Comparison of ENCODE assay signal across 26 mouse cellular contexts in genomic region chr5:118247378-118247777, GRCm38 (mm10). TPM values are rescaled to one million over a fixed set of nuclear protein-coding genes. Genes with fewer than 3 reads are reported as not detected.
DNase-seq lines count a peak whose midpoint lies in the region; ATAC-seq and TF ChIP-seq lines count a peak whose summit lies in the region.
"Had no signal": no experiment of that assay in that cellular context is flagged by ENCODE, and none has a peak within 500 bp of the region (broad histone marks: within the 10 kb centered on the region; RNA-seq: fewer than 3 reads in every experiment).

No protein-coding gene starts in this region.

- H3K4me1 ChIP-seq in liver, adult 2 months (ENCODE audit: control insufficient read depth, insufficient read depth, low read length), result peaks cover 11% of the 10 kb centered on the region
- H3K4me1 ChIP-seq in liver, embryonic 11.5 days (replicated peaks; ENCODE audit: control insufficient read depth, insufficient read depth, low read length), result peaks cover 11% of the 10 kb centered on the region; the same call in 1 of the 2 replicates
- peaks cover 34% of the 10 kb centered on the region for H3K4me1 ChIP-seq in embryonic facial prominence, embryonic 10.5 days
- H3K4me1 ChIP-seq in neural tube, embryonic 13.5 days (replicated peaks), result peaks cover 30% of the 10 kb centered on the region

- no peak overlapping the region for H3K4me2 ChIP-seq in liver, embryonic 11.5 days
- peak overlapping the region; percentile 96; the same call in 1 of the 2 replicates for H3K4me2 ChIP-seq in neural tube, embryonic 13.5 days
- H3K4me2 ChIP-seq: heart, embryonic 13.5 days; liver, embryonic 13.5 days had no signal

- 47% methylated on average over 8 of the region's 8 CpGs for WGBS in liver, adult 2 months
- WGBS in liver, embryonic 11.5 days, result 79% methylated on average over 8 of the region's 8 CpGs
- WGBS in embryonic facial prominence, embryonic 10.5 days, result 58% methylated on average over 8 of the region's 8 CpGs
- 82% methylated on average over 8 of the region's 8 CpGs for WGBS in neural tube, embryonic 13.5 days

- no peak for TF ChIP-seq CTCF in liver, adult 2 months (IDR thresholded peaks at IDR 0.05; ENCODE audit: low read depth, low read length)

- H3K27me3 ChIP-seq in liver, adult 2 months (ENCODE audit: control insufficient read depth, insufficient read depth, low read length), result no peaks in the 10 kb centered on the region
- H3K27me3 ChIP-seq in liver, embryonic 11.5 days (replicated peaks; ENCODE audit: control insufficient read depth, insufficient read depth, low read length), result no peaks in the 10 kb centered on the region
- H3K27me3 ChIP-seq in embryonic facial prominence, embryonic 10.5 days (replicated peaks; ENCODE audit: low read depth, poor library complexity, severe bottlenecking), result no peaks in the 10 kb centered on the region
- H3K27me3 ChIP-seq in neural tube, embryonic 13.5 days, result no peaks in the 10 kb centered on the region
- H3K27me3 ChIP-seq: heart, embryonic 13.5 days; liver, embryonic 13.5 days; Patski had no signal

- no peak for TF ChIP-seq POLR2A in liver, adult 2 months (IDR thresholded peaks at IDR 0.05; ENCODE audit: extremely low read depth, insufficient read depth, low read length)

- no peak overlapping the region for H3K27ac ChIP-seq in liver, adult 2 months (replicated peaks; ENCODE audit: insufficient read depth, low read depth, low read length)
- no peak overlapping the region for H3K27ac ChIP-seq in liver, embryonic 11.5 days (ENCODE audit: low read depth, low read length)
- H3K27ac ChIP-seq in embryonic facial prominence, embryonic 10.5 days (replicated peaks), result no peak overlapping the region
- no peak overlapping the region for H3K27ac ChIP-seq in neural tube, embryonic 13.5 days (replicated peaks)
- H3K27ac ChIP-seq: heart, embryonic 13.5 days; liver, embryonic 13.5 days had no signal

- H3K79me2 ChIP-seq in liver, adult 2 months (ENCODE audit: control insufficient read depth, insufficient read depth, low read length), result peaks cover 2% of the 10 kb centered on the region; the same call in 1 of the 2 replicates

- H3K36me3 ChIP-seq in liver, adult 2 months (ENCODE audit: control insufficient read depth, insufficient read depth, low read length), result no peaks in the 10 kb centered on the region
- H3K36me3 ChIP-seq in liver, embryonic 11.5 days (ENCODE audit: control insufficient read depth, insufficient read depth, low read length), result no peaks in the 10 kb centered on the region
- peaks cover 52% of the 10 kb centered on the region for H3K36me3 ChIP-seq in embryonic facial prominence, embryonic 10.5 days (replicated peaks)
- peaks cover 30% of the 10 kb centered on the region for H3K36me3 ChIP-seq in neural tube, embryonic 13.5 days
- H3K36me3 ChIP-seq: liver, embryonic 13.5 days had no signal

- no peak overlapping the region for H3K4me3 ChIP-seq in liver, adult 2 months (ENCODE audit: insufficient read depth, low read depth, low read length)
- H3K4me3 ChIP-seq in liver, embryonic 11.5 days (ENCODE audit: low read depth, low read length), result no peak overlapping the region
- H3K4me3 ChIP-seq in embryonic facial prominence, embryonic 10.5 days, result peak overlapping the region; percentile 78; the same call in 1 of the 2 replicates
- no peak overlapping the region for H3K4me3 ChIP-seq in neural tube, embryonic 13.5 days
- H3K4me3 ChIP-seq: erythroblast, embryonic 14.5 days; heart, embryonic 13.5 days; liver, embryonic 13.5 days had no signal

- no peak for ATAC-seq in liver, embryonic 11.5 days (replicated peaks; ENCODE audit: low FRiP score)
- no peak for ATAC-seq in neural tube, embryonic 13.5 days (ENCODE audit: low read depth)
- ATAC-seq: forebrain, postnatal 0 days; intestine, postnatal 0 days; Patski had no signal

- DNase-seq in liver, adult 2 months (ENCODE audit: extremely low read depth, low read depth, low spot score), result peak; percentile 88
- DNase-seq in liver, embryonic 11.5 days (ENCODE audit: low spot score), result no peak
- DNase-seq in embryonic facial prominence, embryonic 10.5 days (ENCODE audit: low spot score), result peak; percentile 22
- DNase-seq in forelimb bud, embryonic 11.5 days (ENCODE audit: low read depth, low spot score), result peak; percentile 65
- no peak for DNase-seq in heart, postnatal 25 days (ENCODE audit: low spot score)
- no peak for DNase-seq in thymus, postnatal 36 days
- DNase-seq in urinary bladder, postnatal 36 days (ENCODE audit: low spot score in 2 of 2), result no peak
- DNase-seq: adrenal gland, postnatal 25 days; cerebellum, adult 18-20 months; forebrain, postnatal 0 days; gastrocnemius, postnatal 10 days; heart, postnatal 10 days; kidney, adult 9 months; kidney, postnatal 25 days; left cerebral cortex, postnatal 4 days; liver, embryonic 13.5 days; lung, adult 18-20 months; lung, postnatal 14 days; midbrain, embryonic 14.5 days; right cerebral cortex, postnatal 14 days had no signal

- H3K9ac ChIP-seq in liver, adult 2 months (ENCODE audit: low read depth, low read length), result no peak overlapping the region
- no peak overlapping the region for H3K9ac ChIP-seq in liver, embryonic 11.5 days (ENCODE audit: low read depth, low read length)
- no peak overlapping the region for H3K9ac ChIP-seq in neural tube, embryonic 13.5 days
- H3K9ac ChIP-seq: forebrain, postnatal 0 days; heart, embryonic 13.5 days; liver, embryonic 13.5 days had no signal

- no peaks in the 10 kb centered on the region for H3K9me3 ChIP-seq in liver, embryonic 11.5 days (ENCODE audit: control insufficient read depth, low read length)
- H3K9me3 ChIP-seq in embryonic facial prominence, embryonic 10.5 days, result no peaks in the 10 kb centered on the region
- no peaks in the 10 kb centered on the region for H3K9me3 ChIP-seq in neural tube, embryonic 13.5 days
- H3K9me3 ChIP-seq: heart, embryonic 13.5 days; liver, embryonic 13.5 days had no signal

- intact Hi-C loops in heart, postnatal 25 days (cut with DNase I), result loop anchor here (10.0 kb wide), 1 partner anchor 1867 kb away; the partner anchor contains the start of gene Rbm19

RNA-seq across cellular contexts. Expression of gene 2410131K14Rik, which starts 2.4 kb away (rescaled TPM):
- 3.0 and 3.2 TPM in 2 replicates for total RNA-seq in liver, adult 2 months (2014; rRNA removed)
- polyA plus RNA-seq in liver, adult 2 months (2012; rRNA removed), result 3.9 and 5.0 TPM in 2 replicates
- 4.3 TPM in 2 replicates for polyA plus RNA-seq in liver, embryonic 11.5 days (2014; fragmentation: Nextera tagmentation; extraction: Ambion mirVana)
- 11.6 and 11.8 TPM in 2 replicates for polyA plus RNA-seq in embryonic facial prominence, embryonic 10.5 days (2016; fragmentation: Nextera tagmentation; extraction: Ambion mirVana)
- 13.6 and 14.9 TPM in 2 replicates for polyA plus RNA-seq in neural tube, embryonic 13.5 days (2015; fragmentation: Nextera tagmentation; extraction: Ambion mirVana)
- 1 to 10 TPM; 7.4 to 8.8 TPM for total RNA-seq in heart, postnatal 25 days (2021)
- polyA plus RNA-seq: erythroblast, embryonic 14.5 days had no signal

RNA-seq across cellular contexts. Expression of gene Rnft2, which starts 2.5 kb away (rescaled TPM):
- total RNA-seq in liver, adult 2 months (2014; rRNA removed), result 0.81 and 1.2 TPM in 2 replicates
- polyA plus RNA-seq in liver, adult 2 months (2012; rRNA removed), result 0.26 and 0.50 TPM in 2 replicates
- polyA plus RNA-seq in liver, embryonic 11.5 days (2014; fragmentation: Nextera tagmentation; extraction: Ambion mirVana), result 1.3 and 1.7 TPM in 2 replicates
- 5.4 and 7.0 TPM in 2 replicates for polyA plus RNA-seq in embryonic facial prominence, embryonic 10.5 days (2016; fragmentation: Nextera tagmentation; extraction: Ambion mirVana)
- 9.7 and 14.1 TPM in 2 replicates for polyA plus RNA-seq in neural tube, embryonic 13.5 days (2015; fragmentation: Nextera tagmentation; extraction: Ambion mirVana)
- total RNA-seq in heart, postnatal 25 days (2021), result 1 to 10 TPM; 1.8 TPM
- total RNA-seq: monocyte, adult 5-6 weeks had no signal
- polyA plus RNA-seq: erythroblast, embryonic 14.5 days had no signal

Comparison
In these comparisons a context has a peak if more than half of its experiments do, and no peak if none do; other contexts are left out.
1. DNase-seq: peak in liver, adult 2 months (single experiment), embryonic facial prominence, embryonic 10.5 days (single experiment) and forelimb bud, embryonic 11.5 days (single experiment); none in liver, embryonic 11.5 days (single experiment), heart, postnatal 25 days (single experiment), thymus, postnatal 36 days (0 of 2) and urinary bladder, postnatal 36 days (0 of 2).